Mouse (Mus musculus) liver, postnatal 0 days (tissue): ENCODE results near the gene 9930111J21Rik1.
"Not testable (repeated sequence)": the region's sequence is repeated elsewhere in the genome, so short reads cannot be mapped to it uniquely, and the experiment has no call there.

Experiments
- CTCF ChIP-seq: sonication (generic); IDR thresholded peaks from 2 replicates; pipeline ENCODE4 v1.5.1; 2016; ENCODE audit warnings: antibody characterized with exemption, low read depth
- EP300 ChIP-seq: IDR thresholded peaks from 2 replicates; pipeline ENCODE4 v1.6.1; 2016; ENCODE audit warnings: antibody characterized with exemption, low read depth, mild to moderate bottlenecking

GRCm38 (mm10) chr11:49006317-49006716 is 27.1 kb upstream of the 9930111J21Rik1 start:
- TF ChIP-seq CTCF, EP300: not testable (repeated sequence)
